Mouse (Mus musculus) cerebral cortex, adult 2 months (tissue): ENCODE data around the gene Nsf.

Source experiments
- WGBS: fragments of 180-500 bp; shearing (Covaris S2); methylation state at CpG from one replicate; pipeline ENCODE4 v1.1.7; 2018; 5-methylcytosine and 5-hydroxymethylcytosine counted together

Nsf gene

DNA sequence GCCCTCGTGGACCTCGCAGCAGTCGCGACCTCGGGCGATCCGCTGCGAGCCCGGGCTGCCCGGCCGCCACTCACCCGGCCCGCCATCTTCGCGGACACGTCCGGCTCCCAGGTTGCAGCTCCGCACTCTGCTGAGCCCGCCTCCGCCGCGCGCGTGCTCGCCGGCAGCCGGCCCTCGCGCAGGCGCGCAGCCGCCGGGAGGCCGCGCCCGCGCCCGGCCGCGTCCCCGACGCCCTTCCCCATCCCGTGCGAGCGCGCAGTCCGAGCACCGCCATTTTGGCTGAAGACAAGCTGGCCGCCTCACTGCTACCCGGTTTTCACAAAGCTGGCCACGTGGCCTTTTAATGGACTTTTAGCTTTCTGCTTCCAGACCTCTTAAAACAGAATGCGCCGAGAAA lies at the start of gene Nsf:
TSS of gene Nsf (minus strand) at position 161 of the 397 bp plus-strand sequence.
- 1% methylated on average over 53 of the region's 53 CpGs for WGBS

DNA sequence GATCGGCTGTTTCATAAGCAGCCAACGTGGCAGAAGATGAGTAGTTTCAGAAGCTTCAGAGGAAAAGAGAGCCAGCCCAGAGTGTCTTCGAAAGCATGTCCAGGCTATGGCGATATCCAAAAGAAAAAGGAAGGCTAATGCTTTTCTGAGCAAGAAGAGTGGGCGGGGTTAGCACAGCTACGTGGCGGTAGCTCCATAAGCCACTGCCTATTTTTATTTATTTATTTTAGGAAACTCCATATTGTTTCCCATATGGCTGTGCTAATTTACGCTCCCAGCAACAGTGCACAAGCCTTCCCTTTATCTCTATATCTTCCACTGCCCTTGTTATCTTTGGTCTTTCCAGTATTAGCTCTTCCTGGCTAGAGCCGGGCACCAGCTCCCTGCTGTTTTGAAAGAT lies 49.5 kb upstream of the Nsf start:
- WGBS, result 43% methylated on average over 9 of the region's 9 CpGs

DNA sequence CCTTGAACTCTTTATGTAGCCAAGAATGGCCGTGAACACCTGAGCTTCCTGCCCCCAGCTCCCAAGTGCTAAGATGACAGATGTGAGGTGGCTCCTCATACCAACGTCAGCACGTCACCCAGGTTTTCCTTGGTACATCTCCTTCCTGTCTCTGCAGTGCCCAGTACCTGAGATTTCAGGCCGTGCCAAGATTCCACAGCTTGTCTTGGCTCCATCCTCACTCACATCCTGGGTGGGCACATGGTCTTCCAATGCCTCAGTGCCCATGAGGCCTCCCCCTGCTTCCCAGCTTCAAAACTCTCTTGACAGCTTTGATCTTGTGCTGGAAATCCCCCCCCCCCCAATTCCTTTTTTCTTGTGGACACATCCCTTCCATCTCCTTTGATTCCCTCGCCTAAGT lies 48.3 kb upstream of the Nsf start:
- WGBS, result 87% methylated on average over 5 of the region's 5 CpGs

DNA sequence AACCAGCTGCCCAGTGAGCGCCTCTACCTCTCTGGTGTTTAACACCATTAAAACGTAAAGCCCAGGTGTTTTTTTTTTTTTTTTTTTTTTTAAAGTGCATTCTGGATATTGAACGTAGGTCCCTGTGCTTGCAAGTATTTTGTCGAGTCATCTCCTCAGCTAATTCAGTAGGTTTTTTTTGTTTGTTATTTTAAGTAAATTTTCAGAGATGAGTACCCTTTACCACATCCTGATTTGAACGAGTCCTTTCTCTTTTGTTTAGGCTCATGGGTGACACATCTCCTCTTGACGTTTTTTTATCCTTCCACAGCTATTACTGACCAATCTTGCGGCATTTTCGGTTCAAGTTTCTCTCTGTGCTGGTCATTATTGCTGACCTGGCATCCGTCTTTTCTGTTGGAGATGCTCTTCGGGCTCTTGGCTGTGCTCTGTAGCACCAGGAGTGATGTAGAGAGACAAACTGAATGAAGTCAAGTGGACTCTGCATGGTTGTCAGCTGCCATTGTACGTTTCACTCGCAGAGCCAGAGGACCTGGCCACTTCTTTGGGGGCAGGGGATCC lies 47.6 kb upstream of the Nsf start:
- WGBS, result 79% methylated on average over 12 of the region's 12 CpGs

DNA sequence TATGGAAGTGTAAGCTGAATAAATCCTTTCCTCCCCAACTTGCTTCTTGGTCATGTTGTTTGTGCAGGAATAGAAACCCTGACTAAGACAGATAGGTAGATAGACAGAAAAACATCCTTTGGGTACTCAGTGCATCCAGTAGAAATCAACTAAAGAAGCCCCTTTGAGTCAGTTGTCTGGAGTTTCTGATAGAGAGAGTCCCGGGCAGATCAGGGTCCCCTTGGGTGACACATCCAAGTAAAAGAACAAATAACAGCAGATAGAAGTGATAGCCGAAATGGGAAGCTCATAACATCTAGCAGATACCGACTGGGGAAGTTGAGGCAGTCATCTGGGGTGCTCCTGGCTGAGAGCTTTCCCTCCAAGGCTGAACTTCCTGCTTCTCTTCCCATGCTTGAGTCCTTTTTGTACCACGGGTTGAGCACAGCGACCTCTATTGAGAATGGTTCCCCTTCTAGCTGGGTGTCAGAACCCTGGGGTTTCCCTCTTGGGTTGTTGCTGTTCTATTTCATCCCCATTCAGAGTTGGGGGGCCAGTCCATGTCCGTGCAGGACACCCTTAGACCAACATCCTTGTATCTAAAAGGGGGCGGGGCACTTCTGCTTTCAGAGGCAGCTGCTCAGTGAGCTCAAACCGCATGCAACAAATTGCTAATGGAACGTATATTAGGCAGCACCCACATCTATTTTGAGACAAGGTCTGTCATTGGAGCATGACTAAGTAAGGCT lies 47.0 kb upstream of the Nsf start:
- WGBS, result 78% methylated on average over 9 of the region's 9 CpGs

DNA sequence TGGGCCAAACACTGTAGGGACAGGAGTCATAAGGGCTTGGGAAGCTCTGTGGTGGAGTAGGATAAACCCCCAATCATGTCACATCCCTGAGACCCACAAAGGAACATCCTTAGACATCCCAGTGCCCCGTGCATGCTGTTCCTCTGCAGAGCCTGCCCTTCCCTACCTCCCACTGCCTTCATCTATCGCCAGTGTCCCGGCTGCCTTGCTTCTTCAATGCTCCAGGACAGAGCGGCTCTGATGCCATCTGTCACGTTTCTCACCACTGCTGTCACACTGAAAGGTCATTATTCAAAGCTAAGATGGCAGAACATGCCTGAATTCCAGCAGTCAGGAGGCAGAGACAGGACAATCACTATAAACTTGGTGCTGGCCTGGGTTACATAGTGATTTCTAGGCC lies 44.9 kb upstream of the Nsf start:
- WGBS, result 77% methylated on average over 5 of the region's 5 CpGs

DNA sequence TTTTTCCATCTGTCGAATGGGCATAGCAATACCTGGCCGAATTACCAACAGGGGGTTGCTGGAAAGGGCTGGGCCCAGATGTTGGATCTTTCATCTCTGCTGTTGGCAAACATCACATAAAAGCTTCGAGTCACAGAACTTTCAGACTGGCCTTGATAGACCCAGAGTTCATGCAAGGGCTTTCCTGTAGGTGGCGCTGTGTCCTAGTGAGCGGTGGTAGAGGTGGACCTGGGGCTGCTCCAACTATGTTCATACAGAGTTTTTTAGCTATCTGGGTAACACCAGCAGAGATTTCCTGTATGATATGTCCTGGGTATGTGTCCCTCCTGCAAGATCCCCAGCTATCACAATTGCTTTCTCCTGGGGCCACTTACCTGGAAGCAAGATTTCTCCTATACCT lies 43.5 kb upstream of the Nsf start:
- 9% methylated on average over 5 of the region's 5 CpGs for WGBS

DNA sequence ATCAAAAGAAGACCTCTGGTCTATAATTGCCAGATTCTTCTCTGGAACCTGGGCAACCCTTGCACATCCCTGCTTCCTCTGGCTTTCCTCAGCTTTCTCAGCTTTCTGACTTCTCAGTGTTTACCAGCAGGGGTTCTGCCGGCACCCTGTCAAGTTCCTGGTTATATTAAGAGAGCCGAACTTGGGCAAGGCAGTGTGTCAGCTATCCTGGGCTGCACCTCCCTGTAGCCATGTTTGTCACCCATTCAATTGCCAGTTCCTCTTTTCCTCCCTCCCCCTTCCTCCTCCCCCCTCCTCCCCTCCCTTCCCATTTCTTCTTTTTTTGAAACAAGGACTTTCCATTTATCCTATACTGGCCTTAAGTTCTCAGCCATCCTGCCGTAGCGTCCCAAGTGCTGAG lies 38.8 kb upstream of the Nsf start:
- WGBS, result 72% methylated on average over 4 of the region's 4 CpGs

DNA sequence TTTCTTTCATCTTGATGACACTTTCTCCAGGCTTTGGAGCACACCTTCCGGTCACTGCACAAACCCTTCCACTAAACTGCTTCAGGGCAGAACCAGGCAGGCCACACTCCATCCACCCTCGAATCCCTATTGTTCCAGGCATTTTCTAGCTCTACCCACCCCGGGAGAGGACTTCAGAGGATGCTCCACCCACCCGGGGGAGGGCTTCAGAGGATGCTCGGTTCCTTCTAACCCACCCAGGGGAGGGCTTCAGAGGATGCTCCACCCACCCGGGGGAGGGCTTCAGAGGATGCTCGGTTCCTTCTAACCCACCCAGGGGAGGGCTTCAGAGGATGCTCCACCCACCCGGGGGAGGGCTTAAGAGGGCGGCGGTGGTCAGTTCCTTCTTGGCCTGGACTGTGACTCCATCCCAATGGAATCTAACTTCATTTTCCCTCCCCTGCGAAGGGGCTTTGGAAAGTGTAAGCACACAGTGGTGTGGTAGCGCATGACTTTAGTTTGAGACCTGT lies 36.2 kb upstream of the Nsf start:
- WGBS, result 27% methylated on average over 12 of the region's 12 CpGs

DNA sequence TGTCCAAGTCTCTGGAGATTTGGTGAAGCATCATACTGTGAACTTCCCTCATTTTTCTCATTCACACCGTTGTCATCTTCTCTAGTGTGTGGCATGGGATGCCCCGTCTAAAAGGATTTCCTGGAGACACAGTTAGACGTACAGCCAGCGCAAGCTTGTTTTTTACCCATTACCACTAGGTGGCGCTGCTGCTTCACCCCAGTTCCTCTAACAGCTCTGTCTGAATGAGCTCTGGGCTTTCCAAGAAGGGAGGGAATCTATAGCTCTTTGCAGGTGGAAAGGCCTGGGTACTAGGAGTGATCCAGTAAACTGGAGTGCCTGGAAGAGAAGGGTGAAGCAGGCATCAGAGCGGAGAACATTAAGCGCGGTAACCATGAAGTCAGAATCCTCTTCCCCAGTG lies 33.6 kb upstream of the Nsf start:
- WGBS, result 24% methylated on average over 8 of the region's 8 CpGs

DNA sequence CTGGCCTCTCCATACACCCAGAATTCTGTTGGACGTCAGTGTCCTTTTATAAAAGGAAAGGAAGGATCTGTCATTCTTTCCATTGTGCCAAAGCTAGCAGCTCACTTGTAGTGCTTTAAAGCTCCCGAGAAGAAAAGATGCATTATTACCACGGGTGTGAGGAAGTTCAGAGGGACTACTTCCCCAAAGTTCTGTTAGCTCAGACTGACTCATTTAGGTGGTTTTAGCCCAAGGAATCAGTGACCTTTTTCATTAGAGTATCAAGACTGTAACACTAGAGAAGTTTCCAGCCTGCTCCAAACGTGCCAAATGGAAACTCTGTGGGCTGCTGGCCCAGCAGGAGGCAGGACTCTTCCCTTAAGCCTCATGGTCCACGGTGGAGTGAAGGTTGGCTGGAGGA lies 30.2 kb upstream of the Nsf start:
- WGBS, result 45% methylated on average over 5 of the region's 5 CpGs

DNA sequence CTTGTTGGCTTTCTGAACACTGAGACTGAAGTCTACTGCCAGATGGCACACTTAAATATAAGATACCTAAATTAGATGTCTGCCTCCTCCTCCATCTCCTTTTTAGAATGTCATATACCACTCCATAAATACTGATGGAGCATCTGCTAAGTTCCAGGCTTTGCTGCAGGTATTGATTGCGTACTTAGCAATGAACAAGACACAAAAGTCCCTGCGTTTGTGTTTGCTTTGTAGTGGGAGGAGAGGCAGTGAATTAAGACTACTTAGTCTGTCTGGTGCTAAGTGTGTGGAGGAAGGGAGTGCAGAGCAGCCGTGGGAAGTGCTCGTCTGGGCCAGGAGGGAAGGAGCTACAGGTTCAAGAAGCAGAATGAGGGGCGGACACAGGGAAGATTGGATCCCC lies 28.0 kb upstream of the Nsf start:
- 42% methylated on average over 5 of the region's 5 CpGs for WGBS

DNA sequence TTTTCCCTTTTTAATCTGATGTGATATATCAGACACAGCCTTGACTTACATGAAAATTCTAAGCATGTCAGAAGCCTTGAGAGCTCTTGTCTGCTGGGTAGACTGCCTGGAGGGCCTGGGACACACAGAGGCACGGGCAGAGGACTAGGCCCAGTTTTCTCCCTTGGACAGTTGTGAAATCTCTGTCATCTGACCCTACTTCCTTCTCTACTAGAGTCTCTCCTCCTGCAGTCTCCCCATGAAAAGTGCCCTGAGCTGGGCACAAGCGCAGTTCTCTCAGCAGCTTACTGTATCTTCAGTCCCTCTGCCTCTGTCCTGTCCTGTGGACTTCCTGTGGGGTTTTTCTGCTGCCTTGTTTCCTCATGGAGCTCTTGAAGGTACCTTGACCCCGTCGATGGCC lies 25.5 kb upstream of the Nsf start:
- 77% methylated on average over 4 of the region's 4 CpGs for WGBS

DNA sequence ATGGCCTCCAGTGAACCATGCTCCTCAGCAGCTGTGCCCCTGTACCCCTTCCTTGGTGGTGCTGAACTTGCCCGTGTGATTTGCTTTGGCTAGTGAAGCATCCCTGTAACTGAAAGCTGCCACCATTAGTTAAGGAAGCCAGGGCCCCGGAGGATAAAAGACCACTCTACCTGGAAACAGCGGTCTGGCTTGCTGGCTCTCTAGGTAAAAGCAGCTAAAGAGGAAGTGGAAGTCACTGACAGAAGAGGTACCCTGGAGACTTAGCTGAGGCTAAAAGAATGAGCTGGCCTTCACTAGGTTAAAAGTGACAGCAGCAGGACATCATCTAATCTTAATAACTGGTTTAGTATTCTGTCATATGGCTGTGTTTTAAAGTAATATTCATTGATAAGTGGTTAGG lies 17.0 kb upstream of the Nsf start:
- WGBS, result 76% methylated on average over 3 of the region's 3 CpGs

DNA sequence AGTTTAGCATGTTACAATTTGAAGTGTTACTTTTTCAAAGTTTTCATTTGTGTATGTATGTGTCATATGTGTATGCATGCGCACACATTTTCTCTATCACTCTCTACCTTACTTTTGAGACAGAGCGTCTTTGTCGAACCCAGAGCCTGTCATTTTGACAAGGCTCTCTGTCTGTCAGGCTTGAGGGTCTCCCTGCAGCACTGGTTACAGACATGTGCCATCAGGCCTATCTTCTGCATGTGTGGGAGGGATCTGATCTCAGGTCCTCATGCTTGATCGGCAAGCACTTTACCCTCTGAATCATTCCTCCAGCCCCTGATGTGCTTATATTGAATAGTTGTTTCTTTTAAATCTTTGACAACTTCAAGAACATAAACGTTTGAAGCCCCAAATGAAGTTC lies 15.4 kb upstream of the Nsf start:
- 88% methylated on average over 5 of the region's 5 CpGs for WGBS

DNA sequence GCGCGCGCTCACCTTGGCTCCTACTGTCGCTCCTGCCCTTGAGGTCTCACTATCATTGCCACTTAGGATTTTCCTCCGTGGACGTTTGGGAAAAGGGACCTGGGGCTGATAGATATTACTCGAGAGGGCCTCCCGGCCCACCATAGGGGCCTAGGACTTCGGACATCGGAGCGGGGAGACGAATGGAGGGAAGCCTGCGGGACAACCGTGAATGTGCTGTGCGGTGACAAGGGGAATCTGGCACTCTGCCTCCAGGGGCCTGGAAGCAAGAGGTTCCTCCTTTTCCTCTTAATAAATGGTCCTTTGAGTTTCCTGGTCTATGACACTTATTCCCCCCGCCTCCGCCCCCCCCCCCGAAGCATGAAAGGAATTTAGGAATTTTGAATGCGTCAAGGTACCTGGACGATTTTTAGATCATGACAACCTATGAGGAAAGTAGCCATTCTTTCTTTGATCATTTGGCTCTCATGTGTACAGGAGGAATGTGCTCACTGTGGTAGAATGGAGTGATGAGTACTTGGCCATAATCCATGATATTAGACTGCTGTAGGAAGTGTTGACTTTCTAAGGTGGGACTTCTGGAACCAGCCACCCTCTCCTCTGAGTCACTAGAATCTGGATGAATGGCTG lies 13.4 kb upstream of the Nsf start:
- 2% methylated on average over 20 of the region's 20 CpGs for WGBS

DNA sequence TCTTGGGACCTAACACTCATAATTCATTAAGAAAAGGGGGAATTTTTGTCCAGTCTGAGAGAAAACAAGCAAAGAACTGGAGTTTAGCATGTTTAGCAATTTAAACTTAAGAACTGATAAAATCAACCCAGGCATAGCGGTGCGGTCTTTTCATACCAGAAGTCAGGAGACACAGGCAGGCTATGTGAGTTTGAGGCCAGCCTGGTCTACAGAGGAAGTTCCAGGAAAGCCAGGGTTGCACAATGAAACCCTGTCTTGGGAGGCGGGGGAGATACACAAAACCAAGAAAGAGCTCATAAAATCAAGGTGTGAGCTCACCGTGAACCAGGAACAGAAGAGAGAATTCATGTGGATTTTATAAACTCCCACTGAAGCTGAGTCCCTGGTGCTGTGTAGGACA lies 3.0 kb upstream of the Nsf start:
- WGBS, result 89% methylated on average over 4 of the region's 4 CpGs

DNA sequence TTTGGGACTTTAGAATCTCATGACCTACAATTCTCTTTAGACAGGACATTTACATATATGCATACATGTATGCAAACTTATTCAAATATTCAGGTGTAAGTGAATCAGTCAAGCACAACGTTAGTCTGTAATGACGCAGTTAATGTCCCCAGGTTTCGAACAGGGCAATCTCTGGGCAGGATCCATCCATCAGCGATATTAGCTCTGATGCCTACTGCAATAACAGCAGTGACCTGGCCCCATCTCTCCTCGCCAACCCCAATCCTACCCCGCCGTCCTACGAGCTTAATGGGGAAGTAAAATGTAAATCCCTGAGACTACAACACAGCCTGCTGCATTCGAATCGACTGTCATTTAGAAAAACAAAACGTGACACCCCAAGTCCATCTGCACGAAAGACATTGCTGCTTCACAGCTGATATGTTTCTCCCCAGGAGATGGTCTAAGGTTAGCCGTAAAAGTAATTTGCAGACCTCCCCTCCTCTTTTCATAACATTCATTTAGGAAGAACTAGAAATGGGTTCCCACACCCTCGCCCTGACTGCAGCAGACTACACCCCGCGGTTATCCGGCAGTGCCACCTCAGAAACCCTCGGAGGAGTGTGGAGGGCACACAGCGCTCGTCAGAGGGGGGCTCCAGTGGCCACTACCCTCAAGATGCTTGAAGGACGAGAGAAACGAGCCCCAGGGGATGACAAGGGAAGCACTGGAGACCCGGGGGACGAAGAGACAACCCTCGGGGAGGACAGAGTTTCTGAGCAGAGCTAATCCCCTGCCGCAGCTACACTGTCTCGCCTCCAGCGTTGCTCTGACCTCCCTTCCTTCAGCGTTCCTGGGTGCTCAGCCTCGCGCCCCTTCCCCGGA lies 592 bp downstream of the Nsf start:
- 1% methylated on average over 32 of the region's 32 CpGs for WGBS

DNA sequence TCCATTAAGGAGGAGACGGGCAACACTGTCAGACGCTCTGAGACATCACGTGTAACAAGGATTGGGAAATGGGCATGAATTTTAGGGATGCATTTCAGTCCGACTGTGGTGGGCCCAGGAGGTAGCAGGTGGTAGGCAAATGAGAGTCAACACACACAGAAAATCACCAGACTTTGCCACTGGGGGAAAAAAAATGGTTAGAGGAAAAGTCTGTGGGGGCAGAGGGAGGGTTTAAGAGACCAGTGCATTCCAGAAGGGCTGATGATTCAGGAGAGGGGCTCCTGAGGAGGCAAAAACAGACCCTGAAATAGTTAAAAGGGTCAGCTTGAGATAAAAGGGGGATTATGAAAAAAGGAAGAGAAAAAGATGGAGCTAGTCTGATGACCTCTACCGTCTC lies 1.2 kb downstream of the Nsf start:
- WGBS, result 37% methylated on average over 5 of the region's 5 CpGs

DNA sequence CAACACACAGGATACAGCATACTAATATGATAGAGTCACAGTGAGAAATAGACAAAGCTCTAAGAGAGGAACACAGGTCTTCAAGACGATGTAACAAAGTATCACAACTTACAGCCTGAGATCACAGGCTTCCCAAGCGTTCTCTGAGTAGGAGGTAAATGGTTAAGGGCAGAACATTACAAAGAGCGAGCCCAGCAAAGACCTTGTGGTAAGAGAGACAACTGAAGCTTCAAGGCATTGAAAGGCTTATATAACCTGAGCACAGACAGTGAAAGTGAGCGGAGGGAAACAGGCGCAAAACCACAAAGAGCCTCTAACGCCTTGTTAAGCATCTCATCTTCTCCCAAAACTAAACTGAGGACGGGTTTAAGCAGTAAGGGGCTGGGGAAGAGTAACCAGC lies 2.8 kb downstream of the Nsf start:
- 53% methylated on average over 7 of the region's 7 CpGs for WGBS

DNA sequence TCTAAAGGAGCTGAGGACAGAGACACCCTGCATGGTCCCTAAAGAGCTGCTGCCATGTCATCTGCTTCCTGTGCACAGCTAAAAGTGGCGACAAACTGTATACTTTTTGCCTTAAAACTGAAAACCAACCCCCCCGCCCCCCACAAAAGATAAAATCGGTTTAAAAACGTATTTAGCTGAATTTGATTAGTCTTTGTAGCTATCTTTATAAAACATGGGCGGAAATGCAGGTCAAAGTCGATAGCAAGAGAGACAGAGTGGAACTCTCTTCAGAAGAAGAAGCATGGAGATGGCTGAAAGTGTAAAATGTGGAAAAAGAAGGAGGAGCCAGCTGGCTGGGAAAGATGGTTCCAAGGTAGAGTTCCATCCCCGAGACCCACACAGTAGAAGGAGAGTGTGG lies 4.9 kb downstream of the Nsf start:
- 79% methylated on average over 7 of the region's 7 CpGs for WGBS

DNA sequence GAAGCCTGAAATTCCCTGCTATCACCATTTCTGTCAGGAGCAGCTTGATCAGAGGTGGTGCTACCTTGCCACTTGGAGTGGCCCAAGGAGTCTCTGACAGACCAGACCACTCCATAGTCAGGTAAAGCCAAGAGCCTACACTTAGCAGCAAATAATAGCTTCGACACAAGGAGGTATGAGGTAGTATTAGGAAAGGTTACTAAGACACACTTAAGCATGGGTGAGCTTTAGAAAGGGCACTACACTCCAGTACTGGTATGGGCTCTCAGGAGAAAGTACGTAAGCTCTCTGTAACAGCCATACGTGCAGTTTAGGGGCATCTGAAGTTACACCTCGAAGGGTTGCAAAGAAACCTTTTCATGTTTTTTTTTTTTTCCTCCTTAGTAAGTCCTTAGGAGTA lies 11.1 kb downstream of the Nsf start:
- 92% methylated on average over 4 of the region's 4 CpGs for WGBS
